Mouse (Mus musculus) embryonic facial prominence, embryonic 15.5 days (tissue): ENCODE data around the gene Mipol1. TPM values are rescaled to one million over a fixed set of nuclear protein-coding genes. Genes with fewer than 3 reads are reported as not detected.

Experiments
- ATAC-seq: fragments of 200-750 bp; cut with Nextera tagmentation; 2 replicates; pipeline ENCODE4 v1.8.0; 2017; ENCODE audit warnings: low read depth, moderate TSS enrichment; ENCODE audit not compliant: insufficient number of reproducible peaks, low FRiP score, low TSS enrichment
- H3K27ac ChIP-seq: fragments of 300-500 bp; sonication (generic); replicated peaks from 2 replicates; pipeline ENCODE4 v1.5.1; 2015; ENCODE audit warnings: mild to moderate bottlenecking, inconsistent platforms
- H3K27me3 ChIP-seq: fragments of 300-500 bp; sonication (generic); 2 replicates; pipeline ENCODE4 v1.6.1; 2015; ENCODE audit warnings: inconsistent platforms
- H3K36me3 ChIP-seq: fragments of 300-500 bp; sonication (generic); 2 replicates; pipeline ENCODE4 v1.6.1; 2015; ENCODE audit warnings: mild to moderate bottlenecking, inconsistent platforms
- H3K4me1 ChIP-seq: fragments of 300-500 bp; sonication (generic); 2 replicates; pipeline ENCODE4 v1.6.1; 2015; ENCODE audit warnings: inconsistent platforms
- H3K4me2 ChIP-seq: fragments of 300-500 bp; sonication (generic); replicated peaks from 2 replicates; pipeline ENCODE4 v1.6.1; 2015; ENCODE audit warnings: mild to moderate bottlenecking, inconsistent platforms
- H3K4me3 ChIP-seq: fragments of 300-500 bp; sonication (generic); replicated peaks from 2 replicates; pipeline ENCODE4 v1.5.1; 2015; ENCODE audit warnings: mild to moderate bottlenecking, inconsistent platforms
- H3K9ac ChIP-seq: fragments of 300-500 bp; sonication (generic); 2 replicates; pipeline ENCODE4 v1.6.1; 2015; ENCODE audit warnings: inconsistent platforms
- H3K9me3 ChIP-seq: fragments of 300-500 bp; sonication (generic); replicated peaks from 2 replicates; pipeline ENCODE4 v1.6.1; 2016; ENCODE audit warnings: inconsistent platforms
- WGBS: fragments of 180-500 bp; shearing (Covaris S2); methylation state at CpG from one replicate; pipeline ENCODE4 v1.1.7; 2015; 5-methylcytosine and 5-hydroxymethylcytosine counted together
- polyA plus RNA-seq: library from polyadenylated mRNA; unstranded; fragments of >200 nt; fragmentation: Nextera tagmentation; extraction: Ambion mirVana; gene quantifications from 2 replicates; pipeline ENCODE4 v1.2.1, GENCODE M21; 2015

Mipol1 gene
- polyA plus RNA-seq, 1 experiment from 2014 or later = 10.1 TPM

DNA sequence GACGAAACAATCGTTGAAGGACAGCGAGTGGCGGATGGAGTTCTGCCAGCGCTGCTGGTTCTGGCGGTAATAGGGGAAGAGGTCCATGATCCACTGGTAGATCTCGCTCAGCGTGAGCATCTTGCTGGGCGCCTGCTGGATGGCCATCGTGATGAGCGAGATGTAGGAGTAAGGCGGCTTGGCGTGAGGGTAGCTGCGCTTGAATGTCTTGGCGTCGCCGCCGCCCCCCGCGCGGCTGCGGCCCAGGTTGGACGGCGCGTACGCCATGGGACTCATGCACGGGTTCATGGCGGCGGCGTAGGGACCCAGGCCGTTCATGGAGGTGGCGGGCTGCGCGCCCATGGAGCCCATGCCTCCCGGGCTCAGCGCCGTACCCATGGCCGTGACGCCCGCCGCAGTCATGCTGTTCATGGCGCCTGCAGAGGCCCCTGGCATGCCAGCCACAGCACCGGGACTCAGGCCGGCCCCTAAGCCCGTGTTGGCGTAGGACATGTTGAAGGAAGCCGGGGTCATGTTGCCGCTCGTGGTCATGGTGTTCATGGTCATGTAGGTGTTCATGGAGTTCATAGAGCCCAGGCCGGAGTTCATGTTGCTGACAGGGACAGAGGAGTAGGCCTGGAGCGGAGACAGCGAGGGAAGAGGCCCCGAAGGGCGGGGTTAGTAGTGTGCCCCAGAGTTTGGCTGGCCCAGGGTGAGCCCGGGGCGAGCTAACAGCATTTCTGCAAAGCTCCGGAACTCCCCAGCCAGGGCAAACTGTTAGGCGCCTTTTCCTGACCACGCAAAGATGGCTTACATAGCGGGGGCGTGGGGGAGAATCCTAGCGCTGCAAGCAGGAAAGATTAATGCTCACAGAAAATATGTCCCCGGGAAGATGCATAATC, 312.8 kb downstream of the Mipol1 start:
- ATAC-seq = no peak
- WGBS = 2% methylated on average over 63 of the region's 63 CpGs
- Histone ChIP-seq H3K4me2 (0 out of 2 replicates have a peak overlapping the region, but pooled peaks have one; percentile 22), H3K36me3 (no peaks in the 10 kb centered on the region), H3K9me3 (no peaks in the 10 kb centered on the region), H3K9ac (no peak overlapping the region), H3K4me1 (peaks cover 46% of the 10 kb centered on the region), H3K4me3 (peak overlapping the region; percentile 23), H3K27ac (no peak overlapping the region), H3K27me3 (peaks cover 88% of the 10 kb centered on the region)

DNA sequence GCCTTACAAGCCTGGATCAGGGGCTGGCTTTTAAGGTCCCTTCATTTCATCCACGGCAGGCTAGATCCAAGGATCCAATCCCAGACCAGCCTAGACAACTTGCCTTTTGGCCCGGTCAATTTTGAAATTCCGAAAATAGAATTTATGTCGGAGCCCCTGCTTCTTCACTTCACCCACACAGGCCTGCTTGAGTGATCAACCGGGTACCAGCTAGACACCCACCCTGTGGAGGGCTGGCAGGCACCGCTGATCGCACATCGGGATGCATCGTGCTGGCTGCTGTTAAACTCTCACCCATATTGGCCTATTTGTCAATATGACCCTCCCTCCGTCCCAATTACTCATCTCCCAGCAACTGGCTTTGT, 313.4 kb downstream of the Mipol1 start:
- Histone ChIP-seq H3K4me3 (peak overlapping the region; percentile 23), H3K27ac (no peak overlapping the region), H3K4me1 (peaks cover 42% of the 10 kb centered on the region), H3K4me2 (no peak overlapping the region), H3K36me3 (no peaks in the 10 kb centered on the region), H3K27me3 (peaks cover 90% of the 10 kb centered on the region), H3K9me3 (no peaks in the 10 kb centered on the region), H3K9ac (no peak overlapping the region)
- WGBS = 2% methylated on average over 10 of the region's 10 CpGs
- ATAC-seq = no peak

DNA sequence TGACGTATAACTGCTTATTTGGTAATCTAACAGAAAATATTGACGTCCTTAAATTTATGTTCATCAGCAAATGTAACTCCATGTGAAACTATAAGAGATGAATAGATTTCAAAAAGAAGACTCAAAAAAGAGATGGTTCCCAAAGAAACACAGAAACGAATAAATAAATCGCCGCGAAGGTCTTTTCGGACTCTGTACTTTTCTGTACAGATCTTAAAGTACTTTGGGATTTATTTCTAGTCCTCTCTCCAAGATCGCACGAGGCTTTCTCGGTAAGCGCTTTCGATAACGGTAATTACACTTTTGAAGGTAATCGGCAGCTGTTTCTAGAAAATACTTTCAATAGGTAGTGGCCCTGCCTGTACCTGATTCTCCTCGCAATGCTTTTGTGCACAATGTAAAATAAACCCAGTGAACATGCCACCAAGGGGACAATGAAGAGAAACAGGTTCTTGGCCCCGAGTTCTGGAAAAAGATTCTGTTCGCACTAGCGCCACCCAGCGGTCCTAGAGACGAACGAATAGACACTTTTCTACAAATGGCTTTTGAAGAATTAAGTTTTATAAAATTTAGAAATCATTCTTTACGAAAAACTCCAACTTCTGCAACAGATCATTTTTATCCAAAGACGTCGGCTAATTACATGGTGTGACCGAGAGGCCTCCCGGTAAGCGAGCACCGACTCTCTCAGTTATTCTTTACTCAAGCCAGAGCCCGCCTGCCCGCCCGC, 314.6 kb downstream of the Mipol1 start:
- H3K4me2 ChIP-seq = peak overlapping the region; percentile 95
- H3K27ac ChIP-seq = no peak overlapping the region
- under 1% methylated on average over 31 of the region's 31 CpGs for WGBS
- no peak for ATAC-seq
- H3K4me1 ChIP-seq = peaks cover 44% of the 10 kb centered on the region
- H3K27me3 ChIP-seq = peaks cover 92% of the 10 kb centered on the region
- H3K9ac ChIP-seq = no peak overlapping the region
- peak overlapping the region; percentile 50 for H3K4me3 ChIP-seq
- no peaks in the 10 kb centered on the region for H3K36me3 ChIP-seq
- H3K9me3 ChIP-seq = no peaks in the 10 kb centered on the region

- H3K4me1 ChIP-seq = peaks cover 50% of the 10 kb centered on the region
- H3K9me3 ChIP-seq = no peaks in the 10 kb centered on the region
- H3K4me2 ChIP-seq = peak overlapping the region; percentile 95
- peaks cover 96% of the 10 kb centered on the region for H3K27me3 ChIP-seq
- no peak overlapping the region for H3K9ac ChIP-seq
- WGBS = under 1% methylated on average over 97 of the region's 106 CpGs
- peak; percentile 27; the same call in 1 of the 2 replicates for ATAC-seq
- no peak overlapping the region for H3K27ac ChIP-seq
- no peaks in the 10 kb centered on the region for H3K36me3 ChIP-seq
- peak overlapping the region; percentile 50 for H3K4me3 ChIP-seq
Observed at GRCm38 (mm10) chr12:57545371-57546241, 315.4 kb downstream of the Mipol1 start.

Other genes with a start within 250 kb of the Mipol1 start
- gene Slc25a21, start 33.0 kb upstream of the Mipol1 start, polyA plus RNA-seq = 0.56 and 0.84 TPM in 2 replicates
- 50.5 and 51.9 TPM in 2 replicates for gene Prps1l3, start within 50 bp of the Mipol1 start, polyA plus RNA-seq